Mouse (Mus musculus) limb, embryonic 12.5 days (tissue): Measurements from ENCODE around the gene Tfeb. TPM values are rescaled to one million over a fixed set of nuclear protein-coding genes. Genes with fewer than 3 reads are reported as not detected.

Experiments
- ATAC-seq: fragments of 200-750 bp; cut with Nextera tagmentation; 2 replicates; pipeline ENCODE4 v1.8.0; 2017; ENCODE audit warnings: low read depth, moderate TSS enrichment; ENCODE audit not compliant: insufficient number of reproducible peaks, insufficient read depth, low FRiP score, low TSS enrichment
- H3K27ac ChIP-seq: fragments of 300-500 bp; sonication (generic); 2 replicates; pipeline ENCODE4 v1.5.1; 2016; ENCODE audit warnings: mild to moderate bottlenecking, moderate library complexity
- H3K27me3 ChIP-seq: fragments of 300-500 bp; sonication (generic); 2 replicates; pipeline ENCODE4 v1.6.1; 2016; ENCODE audit warnings: mild to moderate bottlenecking, moderate library complexity
- H3K36me3 ChIP-seq: fragments of 300-500 bp; sonication (generic); 2 replicates; pipeline ENCODE4 v1.6.1; 2016; ENCODE audit warnings: mild to moderate bottlenecking, moderate library complexity
- H3K4me1 ChIP-seq: fragments of 300-500 bp; sonication (generic); replicated peaks from 2 replicates; pipeline ENCODE4 v1.6.1; 2016
- H3K4me2 ChIP-seq: fragments of 300-500 bp; sonication (generic); 2 replicates; pipeline ENCODE4 v1.6.1; 2016; ENCODE audit warnings: mild to moderate bottlenecking, moderate library complexity
- H3K4me3 ChIP-seq: fragments of 300-500 bp; sonication (generic); replicated peaks from 2 replicates; pipeline ENCODE4 v1.5.1; 2016; ENCODE audit warnings: mild to moderate bottlenecking
- H3K9ac ChIP-seq: fragments of 300-500 bp; sonication (generic); replicated peaks from 2 replicates; pipeline ENCODE4 v1.6.1; 2016; ENCODE audit warnings: mild to moderate bottlenecking, moderate library complexity
- H3K9me3 ChIP-seq: fragments of 300-500 bp; sonication (generic); 2 replicates; pipeline ENCODE4 v1.6.1; 2016; ENCODE audit warnings: mild to moderate bottlenecking, moderate library complexity
- WGBS: fragments of 180-500 bp; shearing (Covaris S2); methylation state at CpG from one replicate; pipeline ENCODE4 v1.1.7; 2016; 5-methylcytosine and 5-hydroxymethylcytosine counted together
- polyA plus RNA-seq: library from polyadenylated mRNA; unstranded; fragments of >200 nt; fragmentation: Nextera tagmentation; extraction: Ambion mirVana; gene quantifications from 2 replicates; pipeline ENCODE4 v1.2.1, GENCODE M21; 2016

Tfeb gene
- polyA plus RNA-seq, 1 experiment from 2014 or later, result 8.8 TPM

DNA sequence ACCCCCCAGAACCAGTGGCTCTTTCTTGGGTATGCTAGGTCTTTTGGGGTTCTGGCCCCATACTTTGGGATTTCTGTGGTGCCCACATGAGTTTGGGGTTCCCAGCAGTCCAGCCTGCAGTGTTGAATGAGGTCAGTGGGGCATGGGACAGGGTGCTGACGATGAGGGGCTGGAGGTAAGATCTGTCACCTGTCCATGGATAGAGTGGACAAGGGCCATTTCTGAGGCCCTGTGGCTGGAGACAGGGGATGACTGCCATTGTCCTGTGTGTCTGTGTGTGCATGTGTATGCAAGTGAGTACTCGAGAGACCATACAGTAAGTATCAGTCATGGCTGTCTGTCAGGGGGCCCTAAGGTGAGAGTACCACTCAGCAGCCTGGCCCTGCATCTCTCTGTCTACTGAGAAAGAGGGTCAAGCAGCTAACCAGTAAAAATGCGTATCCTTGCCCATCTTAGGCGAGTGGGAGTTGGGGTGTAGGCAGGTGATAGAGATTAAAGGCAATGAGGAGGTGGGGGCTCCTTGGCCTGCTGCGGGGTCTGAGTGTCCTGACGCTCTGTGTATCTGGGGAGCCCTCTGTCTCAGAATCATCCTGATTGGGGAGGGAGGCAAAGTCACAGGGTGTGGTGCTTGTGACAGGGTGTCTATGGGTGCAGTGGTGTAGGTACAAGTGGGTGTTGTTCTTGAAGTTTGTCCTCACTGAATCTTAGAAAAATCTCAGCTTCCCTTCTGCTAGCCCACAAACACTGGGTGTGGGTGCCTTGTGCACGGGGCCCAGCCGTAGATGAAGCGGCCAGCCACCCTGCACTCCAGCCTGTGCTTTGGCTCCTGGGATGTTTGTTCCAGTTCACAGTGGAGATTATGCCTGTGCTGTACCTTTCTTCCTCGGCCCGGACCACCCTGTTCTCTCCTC lies 32.8 kb downstream of the Tfeb start:
- no peak overlapping the region for H3K4me3 ChIP-seq
- ATAC-seq, result no peak
- H3K36me3 ChIP-seq, result no peaks in the 10 kb centered on the region
- H3K4me1 ChIP-seq, result peaks cover 15% of the 10 kb centered on the region
- H3K4me2 ChIP-seq, result no peak overlapping the region
- peaks cover 12% of the 10 kb centered on the region for H3K9me3 ChIP-seq
- H3K9ac ChIP-seq, result no peak overlapping the region
- WGBS, result 81% methylated on average over 11 of the region's 11 CpGs
- H3K27ac ChIP-seq, result no peak overlapping the region
- H3K27me3 ChIP-seq, result peaks cover 18% of the 10 kb centered on the region

DNA sequence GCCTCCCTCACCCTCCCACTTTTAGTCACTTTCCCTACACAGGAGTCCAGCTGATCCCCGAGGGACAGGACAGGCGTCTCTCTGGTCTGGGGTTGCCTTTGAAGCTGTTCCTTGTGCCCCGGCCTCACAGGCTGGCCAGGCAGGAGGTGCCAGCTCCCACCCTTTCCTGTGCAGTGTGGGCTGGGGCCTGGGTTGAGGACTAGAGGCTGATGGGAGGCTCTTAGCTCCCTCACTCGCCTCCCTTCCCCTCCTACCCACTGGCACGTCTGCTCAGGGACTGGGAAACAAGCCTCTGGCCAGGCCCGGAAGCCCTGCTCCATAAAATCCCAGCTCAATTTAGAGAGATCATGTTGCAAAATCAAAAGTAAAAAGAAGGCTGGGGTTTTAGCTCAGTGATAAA lies 36.8 kb downstream of the Tfeb start:
- 35% methylated on average over 6 of the region's 6 CpGs for WGBS
- ATAC-seq, result no peak
- H3K9me3 ChIP-seq, result peaks cover 12% of the 10 kb centered on the region
- no peak overlapping the region for H3K9ac ChIP-seq
- peaks cover 24% of the 10 kb centered on the region for H3K4me1 ChIP-seq
- no peaks in the 10 kb centered on the region for H3K36me3 ChIP-seq
- H3K4me3 ChIP-seq, result no peak overlapping the region
- no peak overlapping the region for H3K4me2 ChIP-seq
- peak overlapping the region; percentile 86 for H3K27ac ChIP-seq
- peaks cover under 1% of the 10 kb centered on the region; the same call in 1 of the 2 replicates for H3K27me3 ChIP-seq

DNA sequence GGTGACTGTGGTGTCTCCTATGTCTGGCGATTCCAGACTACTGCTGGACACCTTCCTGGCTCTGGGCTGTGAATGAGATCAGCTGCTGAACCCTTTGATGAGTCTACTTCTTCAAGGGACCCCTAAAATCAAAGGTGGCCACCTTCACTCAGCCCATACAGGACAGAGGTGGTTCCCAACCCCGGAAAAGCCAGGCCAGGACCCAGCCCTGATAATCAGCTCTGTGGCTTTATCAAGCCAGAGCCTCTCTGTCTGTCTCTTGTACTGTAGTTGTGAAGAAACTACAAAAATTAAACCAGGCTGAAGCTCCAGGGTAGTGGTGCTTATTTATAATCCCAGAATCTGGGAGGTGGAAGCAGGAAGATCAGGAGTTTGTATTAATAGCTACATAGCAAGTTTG lies 40.3 kb downstream of the Tfeb start:
- WGBS, result 63% methylated on average over 2 of the region's 2 CpGs
- Histone ChIP-seq H3K9me3 (peaks cover 7% of the 10 kb centered on the region), H3K9ac (no peak overlapping the region), H3K36me3 (no peaks in the 10 kb centered on the region), H3K27me3 (no peaks in the 10 kb centered on the region), H3K4me2 (no peak overlapping the region), H3K4me3 (no peak overlapping the region), H3K4me1 (peaks cover 31% of the 10 kb centered on the region), H3K27ac (peak overlapping the region; percentile 45)
- no peak for ATAC-seq

DNA sequence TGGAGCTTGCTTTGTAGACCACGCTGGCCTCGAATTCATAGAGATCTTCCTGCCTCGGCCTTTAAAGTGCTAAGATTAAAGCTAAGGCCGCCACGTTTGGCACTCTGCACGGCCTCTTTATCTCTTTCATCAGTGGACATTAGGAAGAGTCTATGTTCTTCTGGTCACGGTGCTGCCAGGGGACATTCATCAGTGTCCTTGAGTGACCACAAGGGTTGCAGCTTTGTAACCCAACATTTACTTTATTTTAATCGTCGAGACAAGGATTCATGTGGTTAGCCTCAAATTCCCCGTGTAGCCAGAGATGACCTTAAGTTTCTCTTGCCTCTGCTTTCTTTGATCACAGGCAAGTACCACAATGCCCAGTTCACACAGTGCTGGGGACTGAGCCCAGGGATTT lies 43.6 kb downstream of the Tfeb start:
- 79% methylated on average over 10 of the region's 10 CpGs for WGBS

DNA sequence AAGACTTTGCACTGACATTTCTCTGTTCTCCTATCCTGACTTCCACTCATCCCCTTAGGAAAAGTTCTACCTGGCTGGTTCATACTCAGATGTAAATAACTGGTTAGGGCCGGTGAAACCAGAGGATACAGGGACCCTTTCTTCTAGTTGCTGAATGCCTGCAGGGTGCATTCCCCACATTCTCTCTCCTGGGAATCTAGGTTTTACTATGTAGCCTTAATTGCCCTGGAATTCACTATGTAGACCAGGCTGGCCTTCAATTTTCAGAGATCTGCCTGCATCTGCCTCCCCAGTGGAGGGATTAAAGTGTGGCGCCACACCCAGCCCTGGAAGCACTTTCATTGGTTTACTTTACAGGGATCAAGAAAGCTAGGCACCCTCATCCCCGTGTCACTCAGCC lies 45.7 kb downstream of the Tfeb start:
- H3K27ac ChIP-seq, result no peak overlapping the region
- no peaks in the 10 kb centered on the region for H3K36me3 ChIP-seq
- peaks cover 18% of the 10 kb centered on the region for H3K4me1 ChIP-seq
- no peaks in the 10 kb centered on the region for H3K9me3 ChIP-seq
- WGBS, result 85% methylated on average over 3 of the region's 3 CpGs
- peaks cover 31% of the 10 kb centered on the region for H3K27me3 ChIP-seq
- no peak overlapping the region for H3K4me2 ChIP-seq
- no peak overlapping the region for H3K9ac ChIP-seq
- H3K4me3 ChIP-seq, result no peak overlapping the region
- no peak for ATAC-seq

More for the DNA sequence above, 43.6 kb downstream of the Tfeb start:
- Histone ChIP-seq H3K27me3 (peaks cover 11% of the 10 kb centered on the region; the same call in 1 of the 2 replicates), H3K36me3 (no peaks in the 10 kb centered on the region), H3K4me3 (no peak overlapping the region), H3K9ac (no peak overlapping the region), H3K4me2 (no peak overlapping the region), H3K9me3 (no peaks in the 10 kb centered on the region), H3K27ac (no peak overlapping the region), H3K4me1 (peaks cover 15% of the 10 kb centered on the region; the same call in 1 of the 2 replicates)
- no peak for ATAC-seq

DNA sequence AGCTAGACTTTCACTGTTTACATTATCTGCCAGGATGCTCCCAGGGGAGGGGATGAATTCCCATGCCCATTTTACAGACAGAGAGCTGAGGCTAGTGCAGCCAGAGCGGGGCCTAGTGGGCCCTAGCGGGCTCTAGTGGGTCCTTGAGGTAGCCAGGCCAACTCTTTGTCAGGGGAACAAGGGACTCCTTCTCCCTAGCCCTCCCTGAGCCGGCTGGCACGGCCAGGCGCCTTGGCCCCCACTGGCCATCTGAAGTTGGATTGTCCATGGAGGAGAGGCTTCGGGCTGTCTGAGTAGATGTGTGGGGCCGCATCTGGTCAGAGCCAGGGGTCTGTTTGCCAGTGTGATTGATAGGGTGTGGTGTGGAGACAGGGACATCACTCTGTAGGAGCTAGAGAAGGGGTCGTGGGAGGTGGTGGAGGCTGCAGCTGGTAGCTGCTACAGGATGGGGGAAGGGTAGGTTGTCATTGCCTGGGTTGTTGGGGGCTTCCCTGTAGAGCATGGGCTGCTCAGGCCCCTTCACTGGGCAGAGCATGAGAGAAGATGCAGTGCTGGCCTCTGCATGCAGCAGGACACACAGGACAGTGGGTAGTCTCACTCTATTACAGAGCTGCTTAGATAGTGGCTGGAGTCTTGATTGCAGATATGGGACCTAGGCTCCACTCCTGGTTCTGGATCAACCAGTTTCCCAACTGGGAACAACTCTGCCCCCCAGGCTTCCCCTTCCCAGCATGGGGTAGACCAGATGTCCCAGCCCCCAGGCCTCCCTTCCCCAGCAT lies 46.8 kb downstream of the Tfeb start:
- H3K4me3 ChIP-seq, result no peak overlapping the region
- 66% methylated on average over 8 of the region's 8 CpGs for WGBS
- peaks cover 34% of the 10 kb centered on the region for H3K27me3 ChIP-seq
- H3K9ac ChIP-seq, result no peak overlapping the region
- H3K36me3 ChIP-seq, result no peaks in the 10 kb centered on the region
- H3K27ac ChIP-seq, result no peak overlapping the region
- H3K9me3 ChIP-seq, result no peaks in the 10 kb centered on the region
- no peak overlapping the region for H3K4me2 ChIP-seq
- no peak for ATAC-seq
- H3K4me1 ChIP-seq, result peaks cover 29% of the 10 kb centered on the region

DNA sequence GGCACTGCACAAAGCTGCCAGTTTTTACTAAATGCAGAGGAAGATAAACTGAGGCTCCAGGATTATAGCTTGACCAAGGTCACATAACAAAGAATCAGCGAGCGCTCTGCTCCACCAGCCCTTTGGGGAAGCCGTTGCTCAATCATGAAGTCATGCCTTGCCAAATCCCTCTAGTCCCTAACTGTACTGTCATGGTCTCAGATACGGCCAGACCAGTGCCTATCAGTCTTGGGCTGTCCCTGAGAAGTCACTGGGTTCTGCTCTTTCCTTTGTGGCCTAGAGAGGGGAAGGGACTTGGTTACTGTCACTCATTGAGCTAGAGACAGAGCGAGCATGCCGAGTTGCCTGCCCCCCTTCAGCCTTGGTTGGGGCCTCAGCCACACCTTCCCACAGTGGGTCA lies 47.6 kb downstream of the Tfeb start:
- Histone ChIP-seq H3K4me2 (no peak overlapping the region), H3K9me3 (no peaks in the 10 kb centered on the region), H3K36me3 (no peaks in the 10 kb centered on the region), H3K9ac (no peak overlapping the region), H3K27me3 (peaks cover 39% of the 10 kb centered on the region), H3K27ac (no peak overlapping the region), H3K4me1 (peaks cover 36% of the 10 kb centered on the region), H3K4me3 (no peak overlapping the region)
- 92% methylated on average over 6 of the region's 6 CpGs for WGBS
- ATAC-seq, result no peak

DNA sequence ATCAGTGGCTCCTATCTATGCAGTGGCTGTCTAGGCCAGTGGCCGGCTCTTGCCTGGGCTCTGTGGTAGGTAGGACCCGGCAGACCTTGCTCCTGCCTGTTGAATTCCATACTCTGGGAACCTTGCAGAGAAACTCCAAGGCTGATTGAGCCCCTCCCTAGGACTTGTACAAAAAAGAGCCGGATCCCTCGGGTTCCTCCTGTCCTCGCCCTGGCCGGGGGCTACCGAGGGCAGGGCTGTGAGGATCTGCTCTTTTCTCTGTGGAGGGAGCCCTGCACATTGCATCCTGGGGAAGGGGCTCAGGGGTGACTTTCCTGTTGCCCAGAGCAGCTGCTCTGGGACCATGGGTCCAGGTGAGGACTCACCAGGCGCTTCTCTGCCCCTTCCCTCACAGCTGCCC lies 50.8 kb downstream of the Tfeb start:
- Histone ChIP-seq H3K4me2 (peak overlapping the region; percentile 37; the same call in 1 of the 2 replicates), H3K9ac (no peak overlapping the region; the same call in 1 of the 2 replicates), H3K4me3 (no peak overlapping the region), H3K27me3 (peaks cover 47% of the 10 kb centered on the region), H3K36me3 (no peaks in the 10 kb centered on the region), H3K9me3 (no peaks in the 10 kb centered on the region), H3K4me1 (peaks cover 37% of the 10 kb centered on the region), H3K27ac (peak overlapping the region; percentile 82)
- WGBS, result 37% methylated on average over 8 of the region's 8 CpGs
- ATAC-seq, result no peak

DNA sequence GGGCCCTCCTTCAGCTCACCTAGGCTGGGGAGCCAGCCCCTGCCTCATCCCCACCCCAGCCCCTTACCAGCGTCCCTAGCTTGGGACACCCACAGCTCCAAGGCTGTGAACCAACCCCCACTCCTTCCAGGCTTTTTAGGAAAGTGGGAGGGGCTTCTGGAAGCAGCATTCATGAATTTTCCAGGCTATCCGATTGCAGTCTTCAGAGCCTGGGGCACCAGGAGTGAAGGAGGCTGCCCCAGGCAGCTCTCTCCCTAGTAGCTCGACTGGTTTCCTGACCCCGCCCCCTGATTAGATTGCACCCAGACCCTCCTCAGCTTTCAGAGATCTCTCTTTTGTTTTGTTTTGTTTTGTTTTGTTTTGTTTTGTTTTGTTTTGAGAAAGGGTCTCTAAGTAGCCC lies 51.5 kb downstream of the Tfeb start:
- no peaks in the 10 kb centered on the region for H3K36me3 ChIP-seq
- H3K27me3 ChIP-seq, result peaks cover 44% of the 10 kb centered on the region
- H3K27ac ChIP-seq, result peak overlapping the region; percentile 82
- H3K9ac ChIP-seq, result no peak overlapping the region; the same call in 1 of the 2 replicates
- no peaks in the 10 kb centered on the region for H3K9me3 ChIP-seq
- 0% methylated on average over 4 of the region's 4 CpGs for WGBS
- no peak overlapping the region for H3K4me3 ChIP-seq
- peak overlapping the region; percentile 37 for H3K4me2 ChIP-seq
- peak; percentile 48; the same call in 1 of the 2 replicates for ATAC-seq
- H3K4me1 ChIP-seq, result peaks cover 44% of the 10 kb centered on the region

DNA sequence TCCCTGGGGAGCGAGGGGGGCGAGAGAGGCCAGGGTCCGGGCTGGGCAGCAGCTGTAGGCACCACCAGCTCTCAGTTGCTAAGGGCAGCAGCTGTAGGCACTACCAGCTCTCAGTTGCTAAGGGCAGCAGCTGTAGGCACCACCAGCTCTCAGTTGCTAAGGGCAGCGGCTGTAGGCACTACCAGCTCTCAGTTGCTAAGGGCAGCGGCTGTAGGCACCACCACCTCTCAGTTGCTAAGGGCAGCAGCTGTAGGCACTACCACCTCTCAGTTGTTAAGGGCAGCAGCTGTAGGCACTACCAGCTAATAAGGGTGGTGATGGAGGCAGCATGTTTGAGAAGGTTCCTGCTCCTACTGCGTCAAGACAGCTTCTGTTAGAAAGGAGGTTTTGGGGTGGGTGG lies 52.2 kb downstream of the Tfeb start:
- peaks cover 46% of the 10 kb centered on the region for H3K4me1 ChIP-seq
- 66% methylated on average over 6 of the region's 6 CpGs for WGBS

More for the DNA sequence above, 52.2 kb downstream of the Tfeb start:
- H3K27me3 ChIP-seq, result peaks cover 44% of the 10 kb centered on the region
- no peak overlapping the region for H3K9ac ChIP-seq
- no peak for ATAC-seq
- peak overlapping the region; percentile 82; the same call in 1 of the 2 replicates for H3K27ac ChIP-seq
- H3K9me3 ChIP-seq, result no peaks in the 10 kb centered on the region
- no peak overlapping the region for H3K4me2 ChIP-seq
- H3K36me3 ChIP-seq, result no peaks in the 10 kb centered on the region
- H3K4me3 ChIP-seq, result no peak overlapping the region
